Mouse (Mus musculus) adrenal gland, postnatal 14 days (tissue): ENCODE results near the gene Gm12184. TPM values are rescaled to one million over a fixed set of nuclear protein-coding genes. Genes with fewer than 3 reads are reported as not detected.

Experiments used
- total RNA-seq: library from RNA; stranded (reverse); gene quantifications from 2 replicates; pipeline ENCODE4 v1.2.3, GENCODE M21; 2021

Gene Gm12184
- total RNA-seq, 1 experiment from 2014 or later, result 2.3 TPM

Other genes starting within 250 kb of the Gm12184 start
- 735 and 919 TPM in 2 replicates for gene Rack1, start 26.3 kb downstream of the Gm12184 start, total RNA-seq
- gene Trim41, start 9.3 kb downstream of the Gm12184 start, total RNA-seq, result 34.6 and 40.5 TPM in 2 replicates
- gene Trim7, start 515 bp downstream of the Gm12184 start, total RNA-seq, result 6.1 and 8.5 TPM in 2 replicates
- 15.2 and 19.0 TPM in 2 replicates for gene Irgm1, start 45.0 kb upstream of the Gm12184 start, total RNA-seq
- gene Gm5431, start 75.6 kb upstream of the Gm12184 start, total RNA-seq, result 0.96 and 1.8 TPM in 2 replicates
- 4.8 and 5.9 TPM in 2 replicates for gene Psme2b, start 119.5 kb upstream of the Gm12184 start, total RNA-seq
- not detected in 2 replicates for gene Olfr56, start 152.2 kb upstream of the Gm12184 start, total RNA-seq
- 2.3 and 6.9 TPM in 2 replicates for gene 9930111J21Rik1, start 152.7 kb upstream of the Gm12184 start, total RNA-seq
- 2.7 and 3.4 TPM in 2 replicates for gene Gm12185, start 165.6 kb upstream of the Gm12184 start, total RNA-seq
- gene Tgtp1, start 167.5 kb upstream of the Gm12184 start, total RNA-seq, result 2.8 and 3.6 TPM in 2 replicates
- 3.4 and 9.1 TPM in 2 replicates for gene 9930111J21Rik2, start 224.6 kb upstream of the Gm12184 start, total RNA-seq
- gene Tgtp2, start 237.6 kb upstream of the Gm12184 start, total RNA-seq, result 0.44 and 3.5 TPM in 2 replicates
- gene Ifi47, start 249.9 kb upstream of the Gm12184 start, total RNA-seq, result 5.1 and 8.9 TPM in 2 replicates